Mouse (Mus musculus) olfactory bulb, adult 2 months (tissue): ENCODE measurements around the gene Cmklr1.
"Not testable (repeated sequence)": the region's sequence is repeated elsewhere in the genome, so short reads cannot be mapped to it uniquely, and the experiment has no call there.

ENCODE experiments used
- CTCF ChIP-seq: fragments of 200-500 bp; IDR thresholded peaks from 2 replicates; pipeline ENCODE4 v1.5.1; 2012; ENCODE audit warnings: low read depth, mild to moderate bottlenecking, low read length, moderate library complexity; ENCODE audit not compliant: insufficient read depth
- POLR2A ChIP-seq: fragments of 200-500 bp; IDR thresholded peaks from 2 replicates; pipeline ENCODE4 v1.6.1; 2012; ENCODE audit warnings: mild to moderate bottlenecking, low read depth, low read length, moderate library complexity; ENCODE audit not compliant: insufficient read depth

DNA sequence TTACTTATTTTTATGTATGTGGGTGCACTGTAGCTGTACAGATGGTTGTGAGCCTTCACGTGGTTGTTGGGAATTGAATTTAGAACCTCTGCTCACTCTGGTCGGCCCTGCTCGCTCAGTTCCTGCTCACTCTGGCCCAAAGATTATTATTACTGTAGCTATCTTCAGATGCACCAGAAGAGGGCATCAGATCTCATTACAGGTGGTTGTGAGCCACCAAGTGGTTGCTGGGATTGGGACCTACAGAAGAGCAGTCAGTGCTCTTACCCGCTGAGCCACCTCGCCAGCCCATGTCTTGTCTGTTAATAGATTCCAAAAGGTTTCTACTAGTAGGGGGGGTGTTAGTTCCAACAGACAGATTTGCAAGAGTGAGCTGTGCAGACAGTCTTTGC, 63.8 kb downstream of the Cmklr1 start:
- TF ChIP-seq POLR2A, CTCF: not testable (repeated sequence)
